Mouse (Mus musculus) heart, embryonic 12.5 days (tissue): ENCODE results near the gene Rassf7. TPM values are rescaled to one million over a fixed set of nuclear protein-coding genes. Genes with fewer than 3 reads are reported as not detected.

ENCODE experiments used
- ATAC-seq: fragments of 200-750 bp; cut with Nextera tagmentation; 2 replicates; pipeline ENCODE4 v1.8.0; 2017; ENCODE audit warnings: moderate TSS enrichment, moderate library complexity; ENCODE audit not compliant: insufficient number of reproducible peaks, low FRiP score
- H3K27ac ChIP-seq: fragments of 300-500 bp; sonication (generic); 2 replicates; pipeline ENCODE4 v1.5.1; 2016; ENCODE audit warnings: mild to moderate bottlenecking, moderate library complexity; ENCODE audit not compliant: poor library complexity, severe bottlenecking
- H3K27me3 ChIP-seq: fragments of 300-500 bp; sonication (generic); replicated peaks from 2 replicates; pipeline ENCODE4 v1.6.1; 2016; ENCODE audit warnings: mild to moderate bottlenecking, moderate library complexity
- H3K36me3 ChIP-seq: fragments of 300-500 bp; sonication (generic); 2 replicates; pipeline ENCODE4 v1.6.1; 2016; ENCODE audit warnings: mild to moderate bottlenecking, moderate library complexity
- H3K4me1 ChIP-seq: fragments of 300-500 bp; sonication (generic); replicated peaks from 2 replicates; pipeline ENCODE4 v1.6.1; 2016; ENCODE audit warnings: mild to moderate bottlenecking
- H3K4me2 ChIP-seq: fragments of 300-500 bp; sonication (generic); 2 replicates; pipeline ENCODE4 v1.6.1; 2016; ENCODE audit warnings: mild to moderate bottlenecking, moderate library complexity
- H3K4me3 ChIP-seq: fragments of 300-500 bp; sonication (generic); 2 replicates; pipeline ENCODE4 v1.5.1; 2016; ENCODE audit warnings: mild to moderate bottlenecking
- H3K9ac ChIP-seq: fragments of 300-500 bp; sonication (generic); 2 replicates; pipeline ENCODE4 v1.6.1; 2016; ENCODE audit warnings: mild to moderate bottlenecking, moderate library complexity
- H3K9me3 ChIP-seq: fragments of 300-500 bp; sonication (generic); replicated peaks from 2 replicates; pipeline ENCODE4 v1.6.1; 2016; ENCODE audit warnings: mild to moderate bottlenecking, moderate library complexity
- WGBS: fragments of 180-500 bp; shearing (Covaris S2); methylation state at CpG from one replicate; pipeline ENCODE4 v1.1.7; 2016; 5-methylcytosine and 5-hydroxymethylcytosine counted together
- polyA plus RNA-seq: library from polyadenylated mRNA; unstranded; fragments of >200 nt; fragmentation: Nextera tagmentation; extraction: Ambion mirVana; gene quantifications from 2 replicates; pipeline ENCODE4 v1.2.1, GENCODE M21; 2016

Gene Rassf7
- polyA plus RNA-seq, 1 experiment from 2014 or later = 16.2 TPM

- Histone ChIP-seq H3K4me3 (no peak overlapping the region), H3K36me3 (peaks cover 6% of the 10 kb centered on the region), H3K27ac (no peak overlapping the region), H3K4me1 (peaks cover 25% of the 10 kb centered on the region), H3K4me2 (no peak overlapping the region), H3K9me3 (no peaks in the 10 kb centered on the region), H3K9ac (no peak overlapping the region), H3K27me3 (no peaks in the 10 kb centered on the region)
- WGBS = 81% methylated on average over 8 of the region's 8 CpGs
- no peak for ATAC-seq
Observed at GRCm38 (mm10) chr7:141196619-141197282, 18.9 kb upstream of the Rassf7 start.

GRCm38 (mm10) chr7:141198121-141198520 lies 17.5 kb upstream of the Rassf7 start:
- Histone ChIP-seq H3K9me3 (no peaks in the 10 kb centered on the region), H3K4me3 (no peak overlapping the region), H3K27ac (no peak overlapping the region), H3K36me3 (no peaks in the 10 kb centered on the region), H3K4me1 (peaks cover 12% of the 10 kb centered on the region), H3K27me3 (no peaks in the 10 kb centered on the region), H3K9ac (no peak overlapping the region), H3K4me2 (no peak overlapping the region)
- ATAC-seq = no peak
- WGBS = 88% methylated on average over 4 of the region's 4 CpGs

GRCm38 (mm10) chr7:141204546-141204945 lies 11.1 kb upstream of the Rassf7 start:
- no peaks in the 10 kb centered on the region for H3K27me3 ChIP-seq
- H3K9me3 ChIP-seq = no peaks in the 10 kb centered on the region
- H3K9ac ChIP-seq = no peak overlapping the region
- no peak overlapping the region for H3K4me2 ChIP-seq
- no peak overlapping the region for H3K4me3 ChIP-seq
- H3K27ac ChIP-seq = no peak overlapping the region
- WGBS = 66% methylated on average over 3 of the region's 3 CpGs
- H3K4me1 ChIP-seq = no peaks in the 10 kb centered on the region
- ATAC-seq = no peak
- H3K36me3 ChIP-seq = no peaks in the 10 kb centered on the region

GRCm38 (mm10) chr7:141205504-141205903 lies 10.2 kb upstream of the Rassf7 start:
- ATAC-seq = no peak
- no peaks in the 10 kb centered on the region for H3K36me3 ChIP-seq
- no peak overlapping the region for H3K4me2 ChIP-seq
- WGBS = 86% methylated on average over 5 of the region's 5 CpGs
- no peak overlapping the region for H3K27ac ChIP-seq
- H3K4me3 ChIP-seq = no peak overlapping the region
- H3K27me3 ChIP-seq = no peaks in the 10 kb centered on the region
- H3K4me1 ChIP-seq = no peaks in the 10 kb centered on the region
- H3K9ac ChIP-seq = no peak overlapping the region
- no peaks in the 10 kb centered on the region for H3K9me3 ChIP-seq

GRCm38 (mm10) chr7:141206182-141206937 lies 9.3 kb upstream of the Rassf7 start:
- H3K9ac ChIP-seq = no peak overlapping the region
- H3K4me2 ChIP-seq = no peak overlapping the region
- 84% methylated on average over 18 of the region's 18 CpGs for WGBS
- H3K9me3 ChIP-seq = no peaks in the 10 kb centered on the region
- no peak for ATAC-seq
- no peaks in the 10 kb centered on the region for H3K36me3 ChIP-seq
- no peak overlapping the region for H3K4me3 ChIP-seq
- H3K27ac ChIP-seq = no peak overlapping the region
- H3K27me3 ChIP-seq = no peaks in the 10 kb centered on the region; the same call in 1 of the 2 replicates
- H3K4me1 ChIP-seq = no peaks in the 10 kb centered on the region

- Histone ChIP-seq H3K9ac (no peak overlapping the region), H3K9me3 (no peaks in the 10 kb centered on the region), H3K4me2 (no peak overlapping the region), H3K4me1 (no peaks in the 10 kb centered on the region), H3K27me3 (peaks cover 10% of the 10 kb centered on the region; the same call in 1 of the 2 replicates), H3K36me3 (no peaks in the 10 kb centered on the region), H3K27ac (no peak overlapping the region), H3K4me3 (no peak overlapping the region)
- 72% methylated on average over 3 of the region's 3 CpGs for WGBS
- peak; percentile 25; the same call in 1 of the 2 replicates for ATAC-seq
Observed at GRCm38 (mm10) chr7:141209526-141209925, 6.1 kb upstream of the Rassf7 start.

GRCm38 (mm10) chr7:141210137-141210536 lies 5.5 kb upstream of the Rassf7 start:
- Histone ChIP-seq H3K4me1 (peaks cover 4% of the 10 kb centered on the region), H3K27ac (no peak overlapping the region), H3K27me3 (peaks cover 10% of the 10 kb centered on the region; the same call in 1 of the 2 replicates), H3K4me2 (no peak overlapping the region), H3K9me3 (no peaks in the 10 kb centered on the region), H3K4me3 (no peak overlapping the region), H3K9ac (no peak overlapping the region), H3K36me3 (no peaks in the 10 kb centered on the region)
- 61% methylated on average over 12 of the region's 12 CpGs for WGBS
- ATAC-seq = no peak

- Histone ChIP-seq H3K27ac (no peak overlapping the region), H3K27me3 (peaks cover 10% of the 10 kb centered on the region; the same call in 1 of the 2 replicates), H3K9ac (no peak overlapping the region), H3K36me3 (no peaks in the 10 kb centered on the region), H3K4me2 (no peak overlapping the region), H3K9me3 (no peaks in the 10 kb centered on the region), H3K4me1 (peaks cover 6% of the 10 kb centered on the region), H3K4me3 (no peak overlapping the region)
- no peak for ATAC-seq
- 80% methylated on average over 14 of the region's 14 CpGs for WGBS
Observed at GRCm38 (mm10) chr7:141210606-141211131, 5.0 kb upstream of the Rassf7 start.

- Histone ChIP-seq H3K4me1 (peaks cover 18% of the 10 kb centered on the region), H3K9me3 (no peaks in the 10 kb centered on the region), H3K4me3 (no peak overlapping the region), H3K27me3 (peaks cover 10% of the 10 kb centered on the region; the same call in 1 of the 2 replicates), H3K27ac (no peak overlapping the region), H3K9ac (no peak overlapping the region), H3K36me3 (no peaks in the 10 kb centered on the region), H3K4me2 (no peak overlapping the region)
- 85% methylated on average over 3 of the region's 3 CpGs for WGBS
- no peak for ATAC-seq
Observed at GRCm38 (mm10) chr7:141213133-141213532, 2.5 kb upstream of the Rassf7 start.

- ATAC-seq = no peak
- Histone ChIP-seq H3K9me3 (no peaks in the 10 kb centered on the region), H3K4me3 (peak within 1 kb of the TSS; percentile 74), H3K4me1 (peaks cover 18% of the 10 kb centered on the region), H3K27me3 (peaks cover 10% of the 10 kb centered on the region; the same call in 1 of the 2 replicates), H3K36me3 (0 out of 2 replicates have a peak, but pooled peaks cover under 1% of the 10 kb centered on the region), H3K27ac (peak within 1 kb of the TSS; percentile 65; the same call in 1 of the 2 replicates), H3K9ac (peak within 1 kb of the TSS; percentile 76; the same call in 1 of the 2 replicates), H3K4me2 (peak within 1 kb of the TSS; percentile 83)
- 92% methylated on average over 11 of the region's 11 CpGs for WGBS
Observed at GRCm38 (mm10) chr7:141213605-141214235, 1.9 kb upstream of the Rassf7 start, which contains the start of gene Lmntd2. TSS of gene Lmntd2 (minus strand) at chr7:141214080.

- no peak overlapping the region for H3K4me3 ChIP-seq
- no peak overlapping the region for H3K9ac ChIP-seq
- ATAC-seq = no peak
- H3K27me3 ChIP-seq = peaks cover 10% of the 10 kb centered on the region; the same call in 1 of the 2 replicates
- 0 out of 2 replicates have a peak, but pooled peaks cover 3% of the 10 kb centered on the region for H3K36me3 ChIP-seq
- 65% methylated on average over 3 of the region's 3 CpGs for WGBS
- H3K27ac ChIP-seq = no peak overlapping the region
- peaks cover 18% of the 10 kb centered on the region for H3K4me1 ChIP-seq
- no peak overlapping the region; the same call in 1 of the 2 replicates for H3K4me2 ChIP-seq
- H3K9me3 ChIP-seq = no peaks in the 10 kb centered on the region
Observed at GRCm38 (mm10) chr7:141214310-141214709, 1.4 kb upstream of the Rassf7 start.
